Mouse (Mus musculus): ENCODE results near the gene Afg3l1. TPM values are rescaled to one million over a fixed set of nuclear protein-coding genes. Genes with fewer than 3 reads are reported as not detected.
A peak's percentile ranks its signal among the peaks of the same experiment; 100 is the strongest.
"Not testable (repeated sequence)": the region's sequence is repeated elsewhere in the genome, so short reads cannot be mapped to it uniquely, and the experiment has no call there.

Afg3l1 gene
- total RNA-seq, 2 experiments from 2014 or later: 24.7 to 27.9 TPM

GRCm38 (mm10) chr8:123516596-123516995 lies 38.9 kb downstream of the Afg3l1 start:
- DNase-seq: no peak

GRCm38 (mm10) chr8:123518172-123518571 lies 40.5 kb downstream of the Afg3l1 start:
- no peak for DNase-seq

GRCm38 (mm10) chr8:123518667-123519066 lies 41.0 kb downstream of the Afg3l1 start, which contains the start of gene Gas8:
Gene Gas8 (plus strand): TSS chr8:123518834.
- DNase-seq: peak; percentile 83 to 85

GRCm38 (mm10) chr8:123520048-123520447 lies 42.3 kb downstream of the Afg3l1 start:
- DNase-seq: not testable (repeated sequence)

GRCm38 (mm10) chr8:123527720-123528489 lies 50.2 kb downstream of the Afg3l1 start:
- DNase-seq: peak; percentile 38 to 45

- DNase-seq: peak in 1 of 2 experiments; percentile 1
Observed at GRCm38 (mm10) chr8:123536242-123536989, 58.7 kb downstream of the Afg3l1 start.

GRCm38 (mm10) chr8:123536990-123537380 lies 59.3 kb downstream of the Afg3l1 start:
- peak in 1 of 2 experiments; percentile 2 for DNase-seq

- peak in 1 of 2 experiments; percentile 19 for DNase-seq
Observed at GRCm38 (mm10) chr8:123537641-123538040, 59.9 kb downstream of the Afg3l1 start.

Other genes with a start within 250 kb of the Afg3l1 start
- 10 to 100 TPM; 80.7 to 81.4 TPM for gene Spata2l, start 241.7 kb upstream of the Afg3l1 start, total RNA-seq (2021)
- 10 to 100 TPM; 24.3 to 26.6 TPM for gene Zfp276, start 223.7 kb upstream of the Afg3l1 start, total RNA-seq (2021)
- 10 to 100 TPM; 49.7 to 51.6 TPM for gene Vps9d1, start 223.6 kb upstream of the Afg3l1 start, total RNA-seq (2021)
- 1 to 10 TPM; 3.6 to 4.0 TPM for gene Fanca, start 159.3 kb upstream of the Afg3l1 start, total RNA-seq (2021)
- 10 to 100 TPM; 15.2 to 17.2 TPM for gene Spire2, start 145.2 kb upstream of the Afg3l1 start, total RNA-seq (2021)
- 100 to 1,000 TPM; 510 to 526 TPM for gene Tcf25, start 104.2 kb upstream of the Afg3l1 start, total RNA-seq (2021)
- not detected for gene Mc1r, start 70.8 kb upstream of the Afg3l1 start, total RNA-seq (2021)
- 100 to 1,000 TPM; 290 to 324 TPM for gene Tubb3, start 66.5 kb upstream of the Afg3l1 start, total RNA-seq (2021)
- gene Def8, start 54.4 kb upstream of the Afg3l1 start, total RNA-seq (2021): 10 to 100 TPM; 53.4 to 57.4 TPM
- 10 to 100 TPM; 10.9 to 11.0 TPM for gene Dbndd1, start 37.6 kb downstream of the Afg3l1 start, total RNA-seq (2021)
- gene Gas8, start 40.9 kb downstream of the Afg3l1 start, total RNA-seq (2021): 10 to 100 TPM; 25.8 to 27.5 TPM
- 10 to 100 TPM; 36.0 to 45.7 TPM for gene Rhou, start 176.0 kb downstream of the Afg3l1 start, total RNA-seq (2021)